Mouse (Mus musculus): ENCODE data around the gene Ppfia1. TPM values are rescaled to one million over a fixed set of nuclear protein-coding genes. Genes with fewer than 3 reads are reported as not detected.

Gene Ppfia1
- 10 to 100 TPM; 24.3 to 24.7 TPM for polyA plus RNA-seq (2017; shearing (Covaris generic))

DNA sequence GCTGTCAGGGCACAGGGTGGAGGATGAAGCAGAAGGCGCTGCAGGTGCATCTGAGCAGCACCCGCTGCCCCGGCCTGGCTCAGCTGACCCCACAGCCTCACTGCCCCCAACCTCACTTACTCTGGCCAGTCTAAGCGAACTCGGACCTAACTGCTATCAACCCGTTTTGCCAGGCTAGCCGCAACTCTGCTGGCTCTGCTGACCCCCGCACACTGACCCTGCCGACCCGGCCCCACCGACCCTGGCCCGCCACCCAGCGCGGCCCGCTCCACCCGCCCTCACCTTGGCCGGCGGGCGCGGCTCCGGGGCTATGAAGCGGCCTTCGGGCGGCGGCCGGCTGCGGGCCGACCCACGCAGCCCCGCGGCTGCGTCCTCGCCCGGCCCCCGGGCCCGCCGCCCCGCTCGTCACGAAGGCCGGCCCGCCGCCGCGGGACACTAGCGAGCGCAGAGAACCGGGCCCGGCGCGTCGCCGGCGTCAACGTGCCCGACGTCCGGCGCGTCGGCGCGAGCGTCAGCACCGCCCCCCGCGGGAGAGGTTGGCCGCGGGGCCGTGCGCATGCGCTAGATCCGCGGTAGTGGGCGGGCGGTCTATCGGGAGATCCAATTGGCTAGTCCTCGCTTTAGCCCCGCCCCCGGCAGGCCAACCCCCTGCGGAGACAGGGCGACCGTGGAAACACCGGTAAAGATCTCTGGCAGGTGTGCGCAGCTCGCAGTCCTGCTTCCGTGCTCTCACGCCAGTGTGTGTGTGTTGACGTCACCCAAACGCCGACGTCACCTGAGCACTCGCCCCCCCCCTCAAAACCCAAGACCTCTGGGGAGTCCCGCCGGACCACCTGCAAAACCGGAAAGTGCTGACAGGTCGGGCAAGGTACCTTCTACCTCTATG is at the start of gene Ppfia1:
TSS of gene Ppfia1 (minus strand) at position 493 of the 886 bp plus-strand sequence.
- ATAC-seq = peak; percentile 96

DNA sequence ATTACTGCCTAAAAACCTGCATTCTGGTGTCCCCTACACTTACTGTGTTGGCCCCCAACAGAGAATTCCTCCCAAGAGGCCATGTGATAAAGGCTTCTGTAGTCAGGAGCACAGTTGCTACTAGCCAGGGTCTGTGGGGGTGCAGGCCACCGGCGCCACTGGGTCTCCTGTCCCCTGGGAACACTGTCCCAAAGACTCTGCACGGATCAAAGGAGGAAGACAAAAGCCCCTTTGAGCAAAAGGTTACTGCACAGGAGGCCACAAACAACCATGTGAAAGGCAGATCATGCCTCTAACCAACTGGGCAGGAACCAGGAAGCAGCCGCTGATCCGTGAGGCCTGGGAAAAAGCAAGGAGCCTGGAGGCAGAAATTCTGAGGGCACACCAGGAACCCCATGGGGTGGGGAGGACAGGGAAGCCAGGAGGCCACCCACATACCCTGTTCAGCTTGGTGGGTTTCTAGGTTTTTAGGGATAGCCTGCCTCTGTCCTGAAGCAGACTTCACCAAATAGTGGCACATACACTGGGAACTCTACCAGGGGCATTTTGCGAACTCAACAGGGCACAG is 46.9 kb upstream of the Ppfia1 start:
- ATAC-seq = no peak

DNA sequence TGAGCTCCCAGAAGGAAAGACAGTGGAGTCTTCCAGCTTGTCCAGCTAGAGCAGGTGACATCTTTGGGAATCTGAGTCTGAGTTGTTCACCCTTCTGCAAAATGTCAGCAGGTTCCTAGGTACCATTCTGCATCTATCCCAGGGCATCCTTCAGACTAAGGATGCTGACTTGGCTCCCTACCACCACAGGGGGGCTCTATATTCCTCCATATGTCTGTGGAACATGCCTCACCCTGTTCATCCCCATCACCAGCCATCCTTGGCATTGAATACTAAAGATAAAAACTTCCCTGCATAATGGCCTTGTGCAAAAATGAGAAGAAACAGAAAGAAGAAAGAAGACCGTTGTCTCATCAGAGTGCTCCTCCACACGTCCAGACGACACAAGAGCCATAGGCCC is 36.0 kb upstream of the Ppfia1 start:
- no peak for ATAC-seq

DNA sequence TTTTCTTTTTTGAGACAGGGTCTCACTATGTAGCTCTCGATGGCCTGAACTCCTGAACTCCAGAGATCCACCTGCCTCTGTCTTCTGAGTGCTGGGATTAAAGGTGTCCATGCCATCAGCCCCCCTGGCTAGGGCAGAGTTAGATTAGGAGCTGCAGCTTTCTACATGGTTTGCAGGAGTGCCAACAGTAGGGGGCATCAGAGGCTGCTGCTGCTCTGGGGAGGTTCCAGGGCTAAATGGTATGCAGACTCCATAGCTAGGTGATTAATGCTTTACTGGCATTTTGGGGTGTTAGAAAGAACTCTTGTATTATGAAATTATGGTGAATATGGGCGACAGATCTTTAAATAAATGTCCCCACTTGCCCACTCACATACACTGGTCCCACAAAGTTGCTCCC is 33.8 kb upstream of the Ppfia1 start:
- ATAC-seq = no peak

DNA sequence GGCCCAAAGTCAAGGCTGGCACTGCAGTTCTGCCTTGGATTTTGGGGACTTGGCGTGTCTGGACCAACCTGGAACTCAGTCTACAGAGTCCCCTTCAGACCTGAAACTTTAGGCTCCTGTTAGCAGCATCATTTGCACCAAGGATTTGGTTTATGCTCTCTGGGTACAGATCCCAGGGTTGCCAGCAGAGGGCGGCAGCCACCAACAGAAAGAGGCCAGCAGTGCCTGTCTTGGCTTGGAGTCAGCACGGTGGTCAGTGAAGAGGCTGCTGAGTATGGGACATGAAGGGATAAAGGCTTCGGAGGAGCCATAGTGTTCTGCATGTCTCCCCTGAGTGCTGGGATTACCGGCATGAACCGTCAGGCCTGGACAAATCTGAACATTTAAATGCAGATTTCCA is 32.1 kb upstream of the Ppfia1 start:
- ATAC-seq = no peak

DNA sequence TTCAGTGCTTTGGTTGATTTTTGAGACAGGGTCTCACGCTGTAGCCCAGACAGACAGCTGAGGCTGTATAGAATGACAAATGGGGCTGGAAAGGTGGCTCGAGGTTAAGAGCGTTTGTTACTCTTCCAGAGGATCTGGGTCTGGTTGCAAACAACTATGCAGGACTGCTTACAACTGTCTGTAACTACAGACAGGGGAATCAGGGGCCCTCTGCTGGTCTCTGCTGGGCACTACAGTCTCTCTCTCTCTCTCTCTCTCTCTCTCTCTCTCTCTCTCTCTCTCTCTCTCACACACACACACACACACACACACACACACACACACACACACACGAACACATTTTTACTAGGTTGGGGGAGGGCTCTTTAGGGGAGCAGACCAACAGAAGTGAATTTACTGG is 30.1 kb upstream of the Ppfia1 start:
- no peak for ATAC-seq

DNA sequence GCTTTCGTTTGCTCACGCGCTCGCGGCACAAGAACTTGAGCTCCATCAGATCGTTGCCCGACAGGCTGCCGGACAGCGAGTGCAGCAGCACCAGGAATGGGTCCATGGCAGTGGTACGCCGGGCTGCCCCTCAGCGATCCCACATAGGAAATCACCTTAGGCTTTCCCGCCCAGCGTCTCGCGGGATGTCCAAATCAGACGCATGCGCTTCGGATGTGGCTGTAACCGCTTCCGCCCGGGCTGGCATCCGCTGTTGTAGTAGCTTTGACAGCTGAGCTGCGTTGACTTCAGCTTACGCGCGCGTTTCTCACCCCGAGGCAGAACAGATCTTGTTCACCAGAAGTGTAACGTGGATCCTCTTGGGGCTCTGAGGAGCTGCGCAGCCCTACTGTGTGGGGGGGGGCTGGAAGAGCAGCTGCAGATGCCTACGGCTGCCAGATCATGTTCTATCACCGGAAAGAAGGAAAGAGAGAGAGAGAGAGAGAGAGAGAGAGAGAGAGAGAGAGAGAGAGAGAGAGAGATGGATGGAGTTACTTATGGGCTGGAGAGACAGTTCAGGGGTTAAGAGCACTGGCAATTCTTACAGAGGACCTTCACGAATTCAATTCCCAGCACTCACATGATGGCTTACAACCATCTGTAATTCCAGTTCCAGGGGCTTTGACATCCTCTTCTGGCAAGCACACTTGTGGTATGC is 28.9 kb upstream of the Ppfia1 start, which contains the start of gene Fadd:
TSS of gene Fadd (minus strand) at position 180 of the 697 bp plus-strand sequence.
- peak; percentile 85 for ATAC-seq

DNA sequence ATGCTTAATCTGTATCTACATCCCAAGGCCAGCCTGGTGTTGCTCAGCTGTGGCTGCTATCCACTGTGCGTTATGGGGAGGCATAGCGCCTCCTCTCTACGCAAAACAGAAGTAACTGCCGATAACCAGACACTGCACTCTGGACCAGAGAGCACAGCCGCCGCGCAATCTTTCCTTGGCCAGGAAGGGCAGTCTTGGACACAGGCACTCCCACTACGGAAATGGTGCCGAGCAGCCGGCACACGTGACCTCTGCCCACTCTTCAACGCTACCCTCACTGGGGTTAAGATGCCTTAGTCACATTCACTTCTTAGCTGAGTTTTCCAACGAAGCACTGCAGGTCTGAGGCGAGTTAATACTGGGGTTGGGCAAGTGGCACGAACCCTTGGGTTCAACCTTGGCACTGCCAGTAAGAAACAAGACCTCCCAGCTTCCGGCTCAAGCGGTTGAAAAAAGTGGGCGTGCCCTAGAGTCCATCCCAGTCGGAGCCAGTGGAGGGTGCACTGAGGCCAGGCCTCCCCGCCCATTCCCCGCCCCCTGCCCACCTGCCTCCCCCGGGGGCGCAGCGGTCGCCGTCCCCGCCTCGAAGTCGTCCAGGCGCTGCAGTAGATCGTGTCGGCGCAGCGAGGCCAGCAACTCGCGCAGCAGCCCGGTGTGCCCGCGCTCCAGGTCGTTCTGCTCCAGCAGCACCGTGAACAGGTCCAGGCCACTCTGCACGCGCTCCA is 28.2 kb upstream of the Ppfia1 start:
- ATAC-seq = peak; percentile 60

DNA sequence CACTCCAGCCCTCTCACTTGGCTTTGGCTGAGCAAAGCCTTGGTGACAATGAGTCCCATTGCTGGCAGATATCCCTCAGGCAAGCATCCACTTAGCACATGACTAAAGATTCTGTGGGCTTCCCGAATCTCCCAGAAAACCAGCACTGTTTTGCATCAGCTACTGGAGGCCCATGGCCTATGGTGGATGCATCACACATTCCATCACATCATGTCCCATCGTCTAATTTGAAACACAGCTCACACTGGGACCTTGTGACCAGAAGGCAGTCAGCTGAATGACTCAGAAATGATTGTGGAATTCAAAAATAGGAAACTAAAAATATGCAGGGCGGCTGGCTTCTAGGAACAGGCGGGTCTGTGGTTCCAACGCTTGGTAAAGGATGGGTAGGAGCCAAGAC is 24.3 kb upstream of the Ppfia1 start:
- ATAC-seq = no peak

DNA sequence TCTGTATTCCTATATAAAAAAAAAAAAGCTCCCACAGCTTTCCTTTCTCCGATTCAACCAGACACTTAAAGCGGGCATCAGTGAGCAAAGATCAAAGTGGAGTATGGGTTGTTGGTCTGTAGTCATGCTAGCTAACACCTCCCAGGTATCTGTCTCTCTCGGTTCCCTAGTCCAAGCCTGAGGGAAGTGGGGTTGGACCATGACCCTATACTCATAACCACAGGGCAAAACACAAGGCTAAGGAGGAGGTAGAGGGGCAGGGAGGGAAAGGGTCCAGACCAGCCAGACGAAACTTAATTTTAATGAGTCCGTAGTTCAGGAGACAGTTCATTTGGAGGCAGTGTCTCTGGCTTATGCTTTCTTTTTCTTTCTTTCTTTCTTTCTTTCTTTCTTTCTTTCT is 18.7 kb upstream of the Ppfia1 start:
- no peak for ATAC-seq

DNA sequence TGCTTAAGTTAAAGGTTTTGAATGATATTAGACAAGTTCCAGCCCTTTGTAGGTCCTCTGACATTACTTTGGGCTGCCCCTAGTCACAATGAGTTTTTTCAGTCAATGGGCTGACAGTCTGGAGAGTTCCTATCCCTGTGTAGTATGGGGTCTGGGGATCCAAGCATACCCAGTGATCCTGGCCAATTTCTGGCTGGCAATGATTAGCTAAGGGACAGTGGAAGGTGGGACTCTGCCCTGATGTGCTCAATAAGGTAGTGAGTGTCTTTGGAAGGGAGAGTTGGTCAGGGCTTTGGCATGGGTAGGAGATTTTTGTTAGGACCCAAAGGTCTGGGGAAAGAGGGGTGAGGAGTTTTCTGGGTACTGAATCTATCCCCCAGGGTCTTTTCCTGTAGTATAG is 18.1 kb upstream of the Ppfia1 start:
- ATAC-seq = no peak

DNA sequence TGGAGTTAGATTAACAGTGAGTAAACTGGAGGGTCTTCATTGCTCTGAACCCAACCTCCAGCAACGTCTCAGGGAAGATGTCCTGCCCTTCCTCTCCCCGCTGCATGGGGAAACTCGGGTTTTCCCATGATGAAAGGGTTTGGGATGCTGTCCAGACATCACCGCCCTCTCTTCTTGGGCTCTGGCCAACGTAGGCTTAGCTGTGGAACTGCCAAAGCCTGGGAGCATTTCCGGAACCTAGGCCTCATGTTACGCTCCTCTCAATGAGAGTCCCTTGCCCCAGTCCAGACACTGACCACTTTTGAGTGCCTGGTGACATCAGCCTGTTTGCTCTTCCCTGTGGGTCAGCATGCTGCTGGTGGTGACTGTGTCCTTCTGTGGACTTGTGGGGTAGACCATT is 15.9 kb upstream of the Ppfia1 start:
- ATAC-seq = no peak

DNA sequence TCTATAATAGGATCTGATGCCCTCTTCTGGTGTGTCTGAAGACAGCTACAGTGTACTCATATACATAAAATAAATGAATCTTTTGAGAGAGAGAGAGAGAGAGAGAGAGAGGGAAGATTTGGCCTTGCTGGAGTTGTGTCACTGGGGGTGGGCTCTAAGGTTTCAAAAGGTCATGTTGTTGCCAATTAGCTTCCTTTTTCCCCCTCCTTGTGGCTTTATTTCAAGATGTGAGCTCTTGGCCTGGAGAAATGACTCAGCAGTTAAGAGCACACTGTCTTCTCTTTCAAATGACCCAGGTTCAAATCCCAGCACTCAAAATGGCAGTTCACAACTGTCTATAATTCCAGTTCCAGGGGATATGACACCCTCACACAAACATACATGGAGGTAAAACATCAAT is 14.6 kb upstream of the Ppfia1 start:
- ATAC-seq = no peak

DNA sequence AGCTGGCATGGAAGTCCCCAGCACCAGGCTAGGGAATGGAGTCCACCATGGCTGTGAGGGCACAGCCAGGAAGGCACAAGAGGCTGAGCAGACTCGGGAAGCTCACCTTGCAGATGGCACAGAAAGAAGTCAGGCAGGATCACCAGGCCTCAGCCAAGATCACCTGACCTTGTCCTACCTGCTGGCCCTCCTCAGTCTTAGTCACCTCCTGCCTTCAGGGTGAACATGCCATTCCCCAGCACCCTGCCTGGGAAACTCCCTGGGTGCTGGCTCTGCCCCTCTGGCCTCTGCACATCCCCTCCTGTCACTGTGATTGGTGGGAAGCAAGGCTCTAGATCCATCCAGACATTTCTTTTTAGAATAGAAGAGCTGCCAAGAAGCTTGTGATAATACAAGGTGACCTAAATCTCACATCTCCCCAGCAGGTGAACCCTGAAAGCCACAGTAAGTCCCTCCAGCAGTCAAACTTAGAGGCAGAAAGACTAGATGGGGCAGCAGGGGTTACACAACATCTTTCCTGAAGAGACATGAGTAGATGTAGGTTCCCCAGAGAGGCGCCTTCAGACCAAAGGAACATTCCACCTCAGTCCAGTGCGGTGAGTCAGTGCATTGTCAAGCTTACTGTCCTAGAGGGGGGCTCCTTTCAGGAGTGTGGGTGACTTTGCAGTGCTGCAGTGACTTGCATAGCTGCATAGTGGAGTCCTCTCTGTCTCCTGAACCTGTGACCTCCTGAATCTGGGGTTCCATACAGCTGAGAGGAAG is 13.6 kb upstream of the Ppfia1 start:
- ATAC-seq = no peak

DNA sequence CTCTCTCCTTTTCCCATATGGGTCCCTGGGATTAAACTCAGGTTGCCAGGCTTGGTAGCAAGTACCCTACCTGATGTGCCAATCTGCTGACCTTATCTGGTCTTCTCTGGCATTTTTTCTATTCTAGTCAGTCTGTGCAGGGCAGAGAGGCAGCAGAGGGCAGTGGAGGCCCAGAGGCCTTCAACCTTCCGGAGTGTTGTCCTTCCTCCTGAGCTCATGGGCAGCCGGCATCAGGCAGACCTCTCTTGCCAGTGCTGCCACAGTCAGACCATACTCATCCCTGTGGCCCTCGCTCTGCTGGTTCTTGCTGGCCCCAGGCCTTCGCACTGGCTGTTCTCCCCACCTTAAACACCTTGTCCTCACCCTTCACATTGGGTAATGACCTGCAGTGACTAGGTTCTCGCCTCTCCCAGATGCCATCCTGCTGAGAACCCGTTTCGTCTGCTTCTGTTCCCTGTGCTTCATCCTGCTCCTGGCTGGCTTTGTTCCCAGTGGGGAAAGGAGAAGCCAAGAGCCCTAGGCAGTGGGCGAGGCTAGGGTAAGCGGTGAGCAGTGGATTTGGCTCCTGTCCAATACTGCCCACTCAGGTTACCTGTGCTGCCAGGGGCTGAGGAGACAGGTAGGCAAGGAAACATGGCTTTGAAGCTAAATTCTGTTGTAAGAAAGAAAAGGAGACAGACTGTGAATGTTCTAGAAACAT is 10.1 kb upstream of the Ppfia1 start:
- ATAC-seq = no peak

DNA sequence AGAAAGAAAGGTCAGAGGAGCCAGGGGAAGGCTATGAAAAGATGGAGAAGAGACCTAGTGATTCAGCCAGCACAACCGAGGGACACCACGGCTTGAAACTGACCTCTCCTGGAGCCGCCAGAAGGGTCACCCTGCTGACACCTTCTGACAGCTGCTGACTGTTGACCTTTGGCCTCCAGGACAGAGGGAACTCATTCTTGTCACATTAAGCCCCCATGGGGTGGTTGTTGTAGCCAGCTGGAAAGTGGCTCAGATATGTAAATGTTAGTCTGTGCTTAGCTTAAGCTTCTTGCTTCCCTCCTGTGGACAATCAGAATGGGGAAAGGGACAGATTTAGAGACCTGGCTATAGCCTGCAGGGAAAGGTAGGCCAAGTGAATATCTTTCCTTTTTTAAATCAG is 8.5 kb upstream of the Ppfia1 start:
- no peak for ATAC-seq

DNA sequence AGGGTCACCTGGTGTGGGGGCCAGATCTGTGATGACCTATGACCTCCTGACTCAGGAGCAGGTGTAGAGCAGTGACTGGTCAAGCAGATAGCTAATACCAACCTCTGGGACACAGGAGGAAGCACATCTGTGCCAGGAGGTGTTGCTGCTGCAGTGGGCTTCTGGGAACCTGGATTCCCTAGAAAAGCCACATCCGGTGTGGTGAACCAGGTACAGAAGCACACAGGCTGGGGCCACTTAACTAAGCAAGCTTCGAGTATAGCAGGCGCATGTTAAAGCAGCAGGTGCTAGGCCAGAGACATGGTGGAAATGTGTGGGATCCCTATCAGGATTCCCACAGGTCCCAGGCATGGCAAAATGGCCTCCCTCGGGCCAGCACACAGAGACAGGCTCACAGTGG is 7.1 kb upstream of the Ppfia1 start:
- peak; percentile 91 for ATAC-seq

DNA sequence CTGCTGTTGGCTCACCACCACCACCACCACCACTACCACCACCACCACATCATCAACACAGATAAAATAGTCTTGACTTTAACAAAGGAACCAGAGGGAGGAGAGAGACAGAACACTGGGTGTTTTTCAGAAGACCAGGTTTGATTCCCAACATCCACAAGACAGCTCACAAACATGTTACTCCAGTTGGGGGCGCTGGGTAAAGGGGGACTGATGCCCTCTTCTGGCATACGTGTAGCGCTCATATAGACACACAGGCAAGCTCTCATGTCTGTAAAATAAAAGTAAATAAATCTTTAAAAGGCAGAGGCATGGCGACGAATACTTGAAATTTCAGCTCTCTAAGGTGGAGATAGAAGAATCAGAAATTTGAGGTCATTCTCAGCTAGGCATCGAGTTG is 5.0 kb upstream of the Ppfia1 start:
- no peak for ATAC-seq

DNA sequence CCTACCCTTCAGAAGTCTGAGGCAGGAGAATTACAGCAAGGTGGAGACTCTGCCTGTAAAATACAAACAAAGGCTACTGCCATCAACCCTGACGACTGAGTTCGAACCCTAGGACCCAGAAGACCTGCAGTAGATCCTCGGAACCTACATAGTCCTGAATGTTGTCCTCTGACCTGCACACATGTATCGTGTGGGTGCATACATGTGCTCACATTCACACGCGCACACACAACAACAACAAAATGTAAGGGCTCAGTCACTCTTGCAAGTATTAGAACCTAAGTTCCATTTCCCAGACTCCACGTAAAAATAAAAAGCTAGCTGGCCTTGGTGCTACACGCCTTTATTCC is 569 bp upstream of the Ppfia1 start:
- ATAC-seq = no peak

DNA sequence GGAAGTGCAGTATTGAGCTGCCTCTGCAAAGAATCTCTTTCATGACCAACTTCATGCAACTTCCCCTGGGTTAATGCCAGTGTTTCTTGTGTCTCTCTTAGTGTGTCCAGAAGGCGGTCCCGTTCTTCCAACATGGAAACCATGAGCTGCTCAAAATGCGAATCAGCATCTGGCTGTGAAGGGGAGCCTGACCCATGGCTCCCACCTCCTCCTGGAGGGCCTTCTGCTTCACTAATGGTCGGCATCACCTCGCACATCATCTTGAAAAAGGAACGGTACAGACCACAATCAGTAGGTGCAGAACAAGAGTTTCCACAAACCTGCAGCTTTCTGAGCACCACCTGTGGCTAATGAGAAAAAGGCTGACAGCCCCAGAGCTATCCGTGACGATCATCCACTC is 1.3 kb downstream of the Ppfia1 start:
- ATAC-seq = no peak

DNA sequence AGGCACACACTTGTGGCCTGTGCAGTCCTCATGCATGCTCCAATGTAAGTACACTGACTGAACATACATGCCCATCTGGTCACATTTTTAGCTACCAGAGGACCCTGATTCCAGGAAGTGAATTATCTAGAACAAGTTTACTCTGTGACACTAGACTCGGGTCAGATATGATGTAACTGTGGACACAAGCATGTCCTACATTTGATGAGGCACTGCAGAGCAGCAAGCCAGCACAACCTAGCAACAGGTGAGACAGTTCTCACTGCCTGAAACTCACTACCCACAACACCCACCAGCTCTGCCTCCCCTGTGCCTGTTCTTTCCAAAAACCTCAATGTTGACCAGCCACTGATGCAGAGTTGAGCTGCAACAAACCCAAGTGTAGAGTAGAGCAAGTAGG is 2.7 kb downstream of the Ppfia1 start:
- no peak for ATAC-seq

Data from activated CD4-positive, CD25-positive, alpha-beta regulatory T cell, adult 4 months (primary cell).